Mouse (Mus musculus): ENCODE results near the gene Gm16442. TPM values are rescaled to one million over a fixed set of nuclear protein-coding genes. Genes with fewer than 3 reads are reported as not detected.

Gm16442 gene
- total RNA-seq (2023): not detected

GRCm38 (mm10) chr7:20122479-20122878, at the start of gene Gm16442:
Gene Gm16442 (minus strand): TSS chr7:20122579.

DNA sequence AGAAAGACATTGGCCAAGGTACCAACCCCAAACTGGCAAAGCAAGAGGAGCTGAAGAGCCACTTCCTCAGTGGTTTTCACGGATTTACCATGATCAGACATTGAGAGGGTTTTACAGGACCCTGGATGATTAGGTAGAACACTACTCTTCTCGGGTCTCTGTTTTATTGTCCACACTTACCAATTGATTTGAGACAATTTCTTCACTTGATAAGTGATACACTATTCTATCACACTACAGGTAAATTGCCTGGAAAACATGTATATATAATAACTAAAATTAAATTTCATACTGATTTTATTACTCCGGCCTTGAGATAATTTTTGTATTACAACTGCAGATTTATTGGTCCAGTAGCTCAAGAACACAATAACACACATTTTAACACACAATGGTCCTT, 45.9 kb upstream of the Gm16442 start, which contains the start of gene Vmn1r94:
Vmn1r94 (minus strand) TSS at position 101 of the 400 bp plus-strand sequence.

DNA sequence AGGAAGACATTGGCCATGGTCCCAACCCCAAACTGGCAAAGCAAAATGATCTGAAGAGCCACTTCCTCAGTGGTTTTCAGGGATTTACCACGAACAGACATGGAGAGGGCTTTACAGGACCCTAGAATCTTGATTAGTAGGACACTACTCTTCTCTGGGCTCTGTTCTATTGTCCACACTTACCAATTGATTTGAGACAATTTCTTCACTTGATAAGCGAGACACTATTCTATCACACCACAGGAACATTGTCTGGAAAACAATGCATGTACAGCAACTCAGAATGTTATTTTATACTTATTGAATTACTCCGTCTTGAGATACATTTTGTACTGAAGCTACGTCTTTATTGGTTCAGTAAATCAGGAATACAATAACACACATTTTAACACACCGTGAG, 16.6 kb upstream of the Gm16442 start, which contains the start of gene Vmn1r93:
Vmn1r93 (minus strand) TSS at position 101 of the 400 bp plus-strand sequence.

GRCm38 (mm10) chr7:20099380-20099779, 23.0 kb downstream of the Gm16442 start, which contains the start of gene Vmn1r91:
Gene Vmn1r91 (plus strand): TSS chr7:20099680.

Other genes with a start within 250 kb of the Gm16442 start
- not detected for gene Ceacam19, start 234.6 kb downstream of the Gm16442 start, total RNA-seq (2023)
- gene Pvr, start 201.4 kb downstream of the Gm16442 start, total RNA-seq (2023): 120 TPM
- 11.8 TPM for gene Igsf23, start 171.8 kb downstream of the Gm16442 start, total RNA-seq (2023)
- gene Ceacam20, start 157.2 kb downstream of the Gm16442 start, total RNA-seq (2023): not detected
- not detected for gene Nlrp9b, start 131.1 kb downstream of the Gm16442 start, total RNA-seq (2023)
- not detected for gene Vmn1r91, start 22.9 kb downstream of the Gm16442 start, total RNA-seq (2023)
- not detected for gene Vmn1r93, start 16.5 kb upstream of the Gm16442 start, total RNA-seq (2023)
- not detected for gene Vmn1r94, start 45.8 kb upstream of the Gm16442 start, total RNA-seq (2023)
- not detected for gene Vmn1r95, start 71.1 kb upstream of the Gm16442 start, total RNA-seq (2023)
- gene Gm6164, start 83.0 kb upstream of the Gm16442 start, total RNA-seq (2023): not detected
- gene Gm4498, start 111.2 kb upstream of the Gm16442 start, total RNA-seq (2023): not detected
- gene Gm5890, start 140.3 kb upstream of the Gm16442 start, total RNA-seq (2023): not detected
- not detected for gene Gm4133, start 211.5 kb upstream of the Gm16442 start, total RNA-seq (2023)